Mouse (Mus musculus) bone marrow, adult 2 months (tissue): ENCODE data around the gene Adra2b. TPM values are rescaled to one million over a fixed set of nuclear protein-coding genes. Genes with fewer than 3 reads are reported as not detected.
A peak's percentile ranks its signal among the peaks of the same experiment; 100 is the strongest.

Experiments
- H3K27ac ChIP-seq: fragments of 200-500 bp; 2 replicates; pipeline ENCODE4 v1.5.1; 2012; ENCODE audit warnings: low read depth, mild to moderate bottlenecking, control low read depth, inconsistent platforms, low read length; ENCODE audit not compliant: control insufficient read depth, poor library complexity, insufficient read depth
- H3K4me1 ChIP-seq: fragments of 200-500 bp; 2 replicates; pipeline ENCODE4 v1.6.1; 2011; ENCODE audit warnings: low read length; ENCODE audit not compliant: control insufficient read depth, insufficient read depth
- H3K4me3 ChIP-seq: fragments of 200-500 bp; replicated peaks from 2 replicates; pipeline ENCODE3; 2011; ENCODE audit warnings: mild to moderate bottlenecking, low read depth, low read length, control low read depth; ENCODE audit not compliant: control insufficient read depth
- CTCF ChIP-seq: fragments of 200-500 bp; IDR thresholded peaks from 2 replicates; pipeline ENCODE4 v1.5.1; 2011; ENCODE audit warnings: low read length, control low read depth; ENCODE audit not compliant: control insufficient read depth, insufficient read depth
- POLR2A ChIP-seq: fragments of 200-500 bp; IDR thresholded peaks from 2 replicates; pipeline ENCODE4 v1.6.1; 2011; ENCODE audit warnings: low read depth, mild to moderate bottlenecking, control low read depth, low read length, borderline replicate concordance; ENCODE audit not compliant: control insufficient read depth
- WGBS: fragments of 180-500 bp; shearing (Covaris S2); methylation state at CpG from one replicate; pipeline ENCODE4 v1.1.7; 2018; 5-methylcytosine and 5-hydroxymethylcytosine counted together
- polyA plus RNA-seq: library from polyadenylated mRNA; stranded (reverse); fragments of >200 nt; gene quantifications from 2 replicates; pipeline ENCODE4 v1.2.4, GENCODE M21; 2011; ENCODE audit warnings: low replicate concordance; ENCODE audit not compliant: missing spikeins, insufficient read depth, insufficient read length

Adra2b gene
- polyA plus RNA-seq, 1 experiment, result not detected

GRCm38 (mm10) chr2:127336497-127336832 lies 26.5 kb upstream of the Adra2b start:
- no peak for TF ChIP-seq POLR2A
- no peak for TF ChIP-seq CTCF
- H3K4me3 ChIP-seq, result peak overlapping the region; percentile 78
- peak overlapping the region; percentile 97 for H3K27ac ChIP-seq
- 1% methylated on average over 33 of the region's 33 CpGs for WGBS
- peaks cover 3% of the 10 kb centered on the region; the same call in 1 of the 2 replicates for H3K4me1 ChIP-seq

GRCm38 (mm10) chr2:127336885-127337284 lies 26.1 kb upstream of the Adra2b start:
- H3K27ac ChIP-seq, result peak overlapping the region; percentile 97
- WGBS, result 2% methylated on average over 5 of the region's 5 CpGs
- TF ChIP-seq CTCF (no peak), POLR2A (no peak)
- peaks cover 3% of the 10 kb centered on the region; the same call in 1 of the 2 replicates for H3K4me1 ChIP-seq
- peak overlapping the region; percentile 78 for H3K4me3 ChIP-seq

GRCm38 (mm10) chr2:127337531-127337930 lies 25.5 kb upstream of the Adra2b start:
- TF ChIP-seq CTCF, result no peak
- TF ChIP-seq POLR2A, result peak; percentile 45; the same call in 1 of the 2 replicates
- Histone ChIP-seq H3K4me1 (peaks cover 3% of the 10 kb centered on the region; the same call in 1 of the 2 replicates), H3K27ac (peak overlapping the region; percentile 97), H3K4me3 (peak overlapping the region; percentile 78)
- WGBS, result 4% methylated on average over 11 of the region's 11 CpGs

- H3K27ac ChIP-seq, result peak overlapping the region; percentile 97
- H3K4me3 ChIP-seq, result peak overlapping the region; percentile 78
Observed at GRCm38 (mm10) chr2:127338012-127338411, 25.0 kb upstream of the Adra2b start.

GRCm38 (mm10) chr2:127338416-127338815 lies 24.6 kb upstream of the Adra2b start, which contains the start of gene Astl:
Gene Astl, plus strand, starts transcription at chr2:127338639.
- Histone ChIP-seq H3K27ac (peak within 1 kb of the TSS; percentile 97), H3K4me3 (peak within 1 kb of the TSS; percentile 78), H3K4me1 (peaks cover 1% of the 10 kb centered on the region; the same call in 1 of the 2 replicates)
- TF ChIP-seq CTCF (no peak), POLR2A (no peak)
- WGBS, result 23% methylated on average over 4 of the region's 4 CpGs

More at GRCm38 (mm10) chr2:127338012-127338411, 25.0 kb upstream of the Adra2b start:
- peaks cover 1% of the 10 kb centered on the region; the same call in 1 of the 2 replicates for H3K4me1 ChIP-seq
- WGBS, result 8% methylated on average over 7 of the region's 7 CpGs
- no peak for TF ChIP-seq POLR2A
- TF ChIP-seq CTCF, result no peak

GRCm38 (mm10) chr2:127338833-127339232 lies 24.2 kb upstream of the Adra2b start:
- H3K27ac ChIP-seq, result no peak overlapping the region
- peaks cover 1% of the 10 kb centered on the region; the same call in 1 of the 2 replicates for H3K4me1 ChIP-seq
- 27% methylated on average over 4 of the region's 4 CpGs for WGBS
- no peak overlapping the region for H3K4me3 ChIP-seq
- no peak for TF ChIP-seq POLR2A
- TF ChIP-seq CTCF, result no peak

GRCm38 (mm10) chr2:127339262-127339661 lies 23.7 kb upstream of the Adra2b start:
- H3K27ac ChIP-seq, result 0 out of 2 replicates have a peak overlapping the region, but pooled peaks have one; percentile 21
- no peak overlapping the region for H3K4me3 ChIP-seq
- 69% methylated on average over 6 of the region's 6 CpGs for WGBS
- TF ChIP-seq CTCF (no peak), POLR2A (no peak)
- H3K4me1 ChIP-seq, result peaks cover 1% of the 10 kb centered on the region; the same call in 1 of the 2 replicates

- 5% methylated on average over 3 of the region's 3 CpGs for WGBS
- no peaks in the 10 kb centered on the region; the same call in 1 of the 2 replicates for H3K4me1 ChIP-seq
- no peak overlapping the region for H3K27ac ChIP-seq
- TF ChIP-seq CTCF (peak; percentile 91), POLR2A (no peak)
- H3K4me3 ChIP-seq, result no peak overlapping the region
Observed at GRCm38 (mm10) chr2:127341159-127341558, 21.8 kb upstream of the Adra2b start.

GRCm38 (mm10) chr2:127346334-127346733 lies 16.7 kb upstream of the Adra2b start:
- TF ChIP-seq CTCF (peak; percentile 60), POLR2A (no peak)
- Histone ChIP-seq H3K27ac (no peak overlapping the region), H3K4me3 (no peak overlapping the region), H3K4me1 (no peaks in the 10 kb centered on the region)
- WGBS, result 32% methylated on average over 1 of the region's 1 CpGs
